Mouse (Mus musculus): Measurements from ENCODE around the gene Nod1.

DNA sequence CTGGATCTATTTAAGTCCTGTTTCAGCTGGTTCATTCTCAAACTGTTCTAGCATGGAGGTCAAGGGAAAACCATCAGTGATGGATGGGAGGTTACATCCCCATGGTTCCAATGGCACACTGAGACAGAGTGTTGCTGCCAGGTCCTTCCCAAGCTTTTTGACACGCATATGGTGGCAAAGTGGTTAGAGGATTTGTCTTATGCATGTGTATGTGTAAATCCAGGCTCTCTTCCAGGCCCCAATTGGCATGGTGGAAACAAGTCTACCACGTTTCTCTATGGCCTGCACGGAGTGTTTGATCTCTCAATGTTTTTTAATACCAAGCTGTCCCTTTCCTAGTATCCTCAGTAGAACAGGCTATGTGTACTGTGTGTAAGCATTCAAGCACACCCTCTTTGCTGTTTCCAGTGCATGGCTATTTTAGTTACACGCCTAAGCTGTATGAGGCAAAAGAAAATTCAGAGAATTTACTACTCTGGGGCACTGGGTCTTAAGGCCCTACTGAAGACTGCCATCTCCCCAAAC lies 11.2 kb upstream of the Nod1 start:
- TF ChIP-seq CTCF (IDR thresholded peaks at IDR 0.05; ENCODE audit: control insufficient read depth, insufficient read depth, low read length) = no peak
- no peak for TF ChIP-seq POLR2A (IDR thresholded peaks at IDR 0.05; ENCODE audit: borderline replicate concordance, control insufficient read depth, low read depth, low read length)
